Mouse (Mus musculus): ENCODE results near the gene Igf1r. TPM values are rescaled to one million over a fixed set of nuclear protein-coding genes. Genes with fewer than 3 reads are reported as not detected.

The Igf1r gene
- polyA plus RNA-seq, 1 experiment from 2014 or later = 18.1 TPM

- 59% methylated on average over 7 of the region's 7 CpGs for WGBS
- no peak for TF ChIP-seq CTCF (IDR thresholded peaks at IDR 0.05; ENCODE audit: low read depth)
- H3K36me3 ChIP-seq (ENCODE audit: insufficient read depth, low read length) = no peaks in the 10 kb centered on the region
- H3K9ac ChIP-seq (ENCODE audit: low read depth, low read length) = no peak overlapping the region
- H3K4me2 ChIP-seq (ENCODE audit: low read length) = no peak overlapping the region
- H3K4me1 ChIP-seq (replicated peaks; ENCODE audit: insufficient read depth, low read length) = peaks cover 17% of the 10 kb centered on the region; the same call in 1 of the 2 replicates
- no peak overlapping the region for H3K4me3 ChIP-seq (replicated peaks; ENCODE audit: low read depth, low read length)
- H3K9me3 ChIP-seq (replicated peaks; ENCODE audit: low read length) = no peaks in the 10 kb centered on the region
- DNase-seq (ENCODE audit: low spot score) (peak; percentile 52), ATAC-seq (replicated peaks; ENCODE audit: low FRiP score, low read depth) (peak; percentile 77)
- no peaks in the 10 kb centered on the region for H3K27me3 ChIP-seq (ENCODE audit: insufficient read depth, low read length)
- peak overlapping the region; percentile 79 for H3K27ac ChIP-seq
Observed at GRCm38 (mm10) chr7:68097081-68097836, 144.6 kb downstream of the Igf1r start.

GRCm38 (mm10) chr7:68098098-68098497, 145.5 kb downstream of the Igf1r start:
- H3K9me3 ChIP-seq (replicated peaks; ENCODE audit: low read length) = no peaks in the 10 kb centered on the region
- no peaks in the 10 kb centered on the region for H3K27me3 ChIP-seq (ENCODE audit: insufficient read depth, low read length)
- no peak for ATAC-seq (replicated peaks; ENCODE audit: low FRiP score, low read depth)
- H3K4me3 ChIP-seq (replicated peaks; ENCODE audit: low read depth, low read length) = no peak overlapping the region
- peaks cover 20% of the 10 kb centered on the region; the same call in 1 of the 2 replicates for H3K4me1 ChIP-seq (replicated peaks; ENCODE audit: insufficient read depth, low read length)
- peak overlapping the region; percentile 79; the same call in 1 of the 2 replicates for H3K27ac ChIP-seq
- DNase-seq (ENCODE audit: low spot score) = no peak
- no peak overlapping the region for H3K9ac ChIP-seq (ENCODE audit: low read depth, low read length)
- 98% methylated on average over 6 of the region's 6 CpGs for WGBS
- TF ChIP-seq CTCF (IDR thresholded peaks at IDR 0.05; ENCODE audit: low read depth) = no peak
- H3K4me2 ChIP-seq (ENCODE audit: low read length) = no peak overlapping the region
- no peaks in the 10 kb centered on the region for H3K36me3 ChIP-seq (ENCODE audit: insufficient read depth, low read length)

- ATAC-seq (replicated peaks; ENCODE audit: low FRiP score, low read depth) = no peak
- Histone ChIP-seq H3K9ac (ENCODE audit: low read depth, low read length) (no peak overlapping the region), H3K4me3 (replicated peaks; ENCODE audit: low read depth, low read length) (no peak overlapping the region), H3K4me2 (ENCODE audit: low read length) (no peak overlapping the region), H3K27ac (no peak overlapping the region), H3K36me3 (ENCODE audit: insufficient read depth, low read length) (no peaks in the 10 kb centered on the region), H3K9me3 (replicated peaks; ENCODE audit: low read length) (no peaks in the 10 kb centered on the region), H3K27me3 (ENCODE audit: insufficient read depth, low read length) (no peaks in the 10 kb centered on the region), H3K4me1 (replicated peaks; ENCODE audit: insufficient read depth, low read length) (peaks cover 27% of the 10 kb centered on the region; the same call in 1 of the 2 replicates)
- 78% methylated on average over 10 of the region's 10 CpGs for WGBS
- TF ChIP-seq CTCF (IDR thresholded peaks at IDR 0.05; ENCODE audit: low read depth) = no peak
- no peak for DNase-seq (ENCODE audit: low spot score)
Observed at GRCm38 (mm10) chr7:68100388-68100787, 147.8 kb downstream of the Igf1r start.

- H3K4me2 ChIP-seq (ENCODE audit: low read length) = no peak overlapping the region
- 61% methylated on average over 15 of the region's 15 CpGs for WGBS
- no peak overlapping the region for H3K9ac ChIP-seq (ENCODE audit: low read depth, low read length)
- no peak for ATAC-seq (replicated peaks; ENCODE audit: low FRiP score, low read depth)
- no peaks in the 10 kb centered on the region for H3K9me3 ChIP-seq (replicated peaks; ENCODE audit: low read length)
- no peak overlapping the region for H3K4me3 ChIP-seq (replicated peaks; ENCODE audit: low read depth, low read length)
- peaks cover 12% of the 10 kb centered on the region; the same call in 1 of the 2 replicates for H3K4me1 ChIP-seq (replicated peaks; ENCODE audit: insufficient read depth, low read length)
- DNase-seq (ENCODE audit: low spot score) = no peak
- no peaks in the 10 kb centered on the region for H3K27me3 ChIP-seq (ENCODE audit: insufficient read depth, low read length)
- H3K27ac ChIP-seq = no peak overlapping the region
- TF ChIP-seq CTCF (IDR thresholded peaks at IDR 0.05; ENCODE audit: low read depth) = no peak
- no peaks in the 10 kb centered on the region for H3K36me3 ChIP-seq (ENCODE audit: insufficient read depth, low read length)
Observed at GRCm38 (mm10) chr7:68102456-68103177, 150.0 kb downstream of the Igf1r start.

- no peaks in the 10 kb centered on the region for H3K36me3 ChIP-seq (ENCODE audit: insufficient read depth, low read length)
- ATAC-seq (replicated peaks; ENCODE audit: low FRiP score, low read depth) (no peak), DNase-seq (ENCODE audit: low spot score) (no peak)
- TF ChIP-seq CTCF (IDR thresholded peaks at IDR 0.05; ENCODE audit: low read depth) = no peak
- H3K27me3 ChIP-seq (ENCODE audit: insufficient read depth, low read length) = no peaks in the 10 kb centered on the region
- H3K9me3 ChIP-seq (replicated peaks; ENCODE audit: low read length) = no peaks in the 10 kb centered on the region
- H3K4me3 ChIP-seq (replicated peaks; ENCODE audit: low read depth, low read length) = no peak overlapping the region
- H3K27ac ChIP-seq = no peak overlapping the region
- H3K4me1 ChIP-seq (replicated peaks; ENCODE audit: insufficient read depth, low read length) = peaks cover 12% of the 10 kb centered on the region; the same call in 1 of the 2 replicates
- 21% methylated on average over 2 of the region's 2 CpGs for WGBS
- no peak overlapping the region for H3K9ac ChIP-seq (ENCODE audit: low read depth, low read length)
- H3K4me2 ChIP-seq (ENCODE audit: low read length) = no peak overlapping the region
Observed at GRCm38 (mm10) chr7:68103178-68103530, 150.5 kb downstream of the Igf1r start.

- H3K27ac ChIP-seq = no peak overlapping the region
- DNase-seq (ENCODE audit: low spot score) (no peak), ATAC-seq (replicated peaks; ENCODE audit: low FRiP score, low read depth) (no peak)
- H3K4me1 ChIP-seq (replicated peaks; ENCODE audit: insufficient read depth, low read length) = peaks cover 14% of the 10 kb centered on the region; the same call in 1 of the 2 replicates
- H3K4me2 ChIP-seq (ENCODE audit: low read length) = no peak overlapping the region
- 88% methylated on average over 4 of the region's 4 CpGs for WGBS
- H3K4me3 ChIP-seq (replicated peaks; ENCODE audit: low read depth, low read length) = no peak overlapping the region
- H3K36me3 ChIP-seq (ENCODE audit: insufficient read depth, low read length) = no peaks in the 10 kb centered on the region
- H3K9ac ChIP-seq (ENCODE audit: low read depth, low read length) = no peak overlapping the region
- no peaks in the 10 kb centered on the region for H3K27me3 ChIP-seq (ENCODE audit: insufficient read depth, low read length)
- TF ChIP-seq CTCF (IDR thresholded peaks at IDR 0.05; ENCODE audit: low read depth) = no peak
- H3K9me3 ChIP-seq (replicated peaks; ENCODE audit: low read length) = no peaks in the 10 kb centered on the region
Observed at GRCm38 (mm10) chr7:68111532-68111931, 158.9 kb downstream of the Igf1r start.
